Mouse (Mus musculus) forebrain, embryonic 15.5 days (tissue): ENCODE results near the gene 4930568D16Rik. TPM values are rescaled to one million over a fixed set of nuclear protein-coding genes. Genes with fewer than 3 reads are reported as not detected.
A peak's percentile ranks its signal among the peaks of the same experiment; 100 is the strongest.

ENCODE experiments used
- ATAC-seq: fragments of 200-750 bp; cut with Nextera tagmentation; replicated peaks from 2 replicates; pipeline ENCODE4 v1.8.0; 2017; ENCODE audit warnings: mild to moderate bottlenecking, moderate TSS enrichment, moderate library complexity
- H3K27ac ChIP-seq: fragments of 300-500 bp; sonication (generic); replicated peaks from 2 replicates; pipeline ENCODE4 v1.5.1; 2015; ENCODE audit warnings: mild to moderate bottlenecking, inconsistent platforms
- H3K27me3 ChIP-seq: fragments of 300-500 bp; sonication (generic); 2 replicates; pipeline ENCODE4 v1.6.1; 2015; ENCODE audit warnings: inconsistent platforms
- H3K36me3 ChIP-seq: fragments of 300-500 bp; sonication (generic); 2 replicates; pipeline ENCODE4 v1.6.1; 2015; ENCODE audit warnings: mild to moderate bottlenecking, inconsistent platforms
- H3K4me1 ChIP-seq: fragments of 300-500 bp; sonication (generic); 2 replicates; pipeline ENCODE4 v1.6.1; 2015; ENCODE audit warnings: inconsistent platforms
- H3K4me2 ChIP-seq: fragments of 300-500 bp; sonication (generic); replicated peaks from 2 replicates; pipeline ENCODE4 v1.6.1; 2015; ENCODE audit warnings: mild to moderate bottlenecking, inconsistent platforms
- H3K4me3 ChIP-seq: fragments of 300-500 bp; sonication (generic); 2 replicates; pipeline ENCODE4 v1.5.1; 2015; ENCODE audit warnings: mild to moderate bottlenecking, inconsistent platforms
- H3K9ac ChIP-seq: fragments of 300-500 bp; sonication (generic); replicated peaks from 2 replicates; pipeline ENCODE4 v1.6.1; 2015; ENCODE audit warnings: mild to moderate bottlenecking, inconsistent platforms
- H3K9me3 ChIP-seq: fragments of 300-500 bp; sonication (generic); 2 replicates; pipeline ENCODE4 v1.6.1; 2016; ENCODE audit warnings: inconsistent platforms
- WGBS: fragments of 180-500 bp; shearing (Covaris S2); methylation state at CpG from one replicate; pipeline ENCODE4 v1.1.7; 2015; ENCODE audit warnings: mixed read lengths; 5-methylcytosine and 5-hydroxymethylcytosine counted together
- polyA plus RNA-seq: library from polyadenylated mRNA; unstranded; fragments of >200 nt; fragmentation: Nextera tagmentation; extraction: Ambion mirVana; gene quantifications from 2 replicates; pipeline ENCODE4 v1.2.1, GENCODE M21; 2015

The 4930568D16Rik gene
- polyA plus RNA-seq, 1 experiment from 2014 or later: not detected

- 80% methylated on average over 1 of the region's 1 CpGs for WGBS
- no peak overlapping the region for H3K27ac ChIP-seq
- no peaks in the 10 kb centered on the region for H3K27me3 ChIP-seq
- no peak overlapping the region for H3K4me2 ChIP-seq
- no peak overlapping the region for H3K9ac ChIP-seq
- no peaks in the 10 kb centered on the region for H3K36me3 ChIP-seq
- no peak for ATAC-seq
- peaks cover 18% of the 10 kb centered on the region for H3K4me1 ChIP-seq
- H3K4me3 ChIP-seq: no peak overlapping the region
- H3K9me3 ChIP-seq: no peaks in the 10 kb centered on the region
Measured at GRCm38 (mm10) chr2:35338036-35338435, 29.5 kb downstream of the 4930568D16Rik start.

GRCm38 (mm10) chr2:35337419-35337818, 30.1 kb downstream of the 4930568D16Rik start:
- H3K4me2 ChIP-seq: peak overlapping the region; percentile 93
- H3K27me3 ChIP-seq: no peaks in the 10 kb centered on the region
- H3K9ac ChIP-seq: peak overlapping the region; percentile 66
- peak; percentile 10; the same call in 1 of the 2 replicates for ATAC-seq
- H3K4me3 ChIP-seq: peak overlapping the region; percentile 66
- WGBS: 49% methylated on average over 10 of the region's 10 CpGs
- peaks cover 18% of the 10 kb centered on the region for H3K4me1 ChIP-seq
- peak overlapping the region; percentile 57; the same call in 1 of the 2 replicates for H3K27ac ChIP-seq
- no peaks in the 10 kb centered on the region for H3K36me3 ChIP-seq
- H3K9me3 ChIP-seq: no peaks in the 10 kb centered on the region

- WGBS: under 1% methylated on average over 45 of the region's 45 CpGs
- Histone ChIP-seq H3K9me3 (no peaks in the 10 kb centered on the region), H3K36me3 (no peaks in the 10 kb centered on the region), H3K9ac (peak within 1 kb of the TSS; percentile 66), H3K4me3 (peak within 1 kb of the TSS; percentile 66), H3K4me1 (peaks cover 18% of the 10 kb centered on the region), H3K4me2 (peak within 1 kb of the TSS; percentile 93), H3K27ac (peak within 1 kb of the TSS; percentile 57; the same call in 1 of the 2 replicates), H3K27me3 (no peaks in the 10 kb centered on the region)
- ATAC-seq: peak; percentile 98
Measured at GRCm38 (mm10) chr2:35336388-35337280, 30.9 kb downstream of the 4930568D16Rik start, which contains the start of gene Stom. Stom (minus strand) TSS chr2:35336976.

DNA sequence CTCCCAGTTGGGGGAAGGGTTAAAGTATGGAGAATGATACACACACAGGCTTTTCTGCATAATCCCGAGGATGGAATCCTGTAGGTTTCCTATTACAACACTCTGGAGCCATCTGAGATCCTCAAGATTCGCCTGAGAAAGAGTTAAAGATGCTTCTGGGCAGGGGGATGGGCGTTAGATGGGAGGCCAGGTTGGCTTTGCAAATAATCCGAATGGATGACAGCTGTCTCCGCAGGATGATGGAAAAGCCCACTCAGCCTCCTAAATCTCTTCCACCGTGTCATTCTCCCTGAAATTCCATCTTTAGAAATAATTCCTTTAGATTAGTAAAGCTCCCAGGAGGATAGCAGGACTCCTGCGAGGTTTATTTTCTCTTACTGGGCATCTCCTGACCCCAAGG, 31.9 kb downstream of the 4930568D16Rik start:
- H3K27ac ChIP-seq: no peak overlapping the region
- H3K9ac ChIP-seq: no peak overlapping the region
- WGBS: 8% methylated on average over 7 of the region's 7 CpGs

DNA sequence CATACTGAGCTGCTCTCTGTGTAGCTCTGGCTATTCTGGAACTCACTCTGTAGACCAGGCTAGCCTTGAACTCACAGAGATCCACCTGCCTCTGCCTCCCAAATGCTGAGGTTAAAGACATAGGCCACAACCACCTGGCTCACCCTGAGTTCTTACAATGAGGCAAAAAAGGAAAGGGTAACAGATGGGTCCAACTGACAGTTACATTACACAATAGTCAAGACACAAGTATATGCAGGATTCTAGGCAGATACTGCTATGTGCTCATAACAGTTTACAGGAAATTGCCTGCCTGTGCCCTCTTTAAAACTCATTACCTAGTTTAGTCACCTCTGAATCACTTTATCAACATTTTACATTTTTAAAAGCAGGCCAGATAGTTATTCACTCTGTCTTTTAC, 33.9 kb downstream of the 4930568D16Rik start:
- no peak overlapping the region for H3K4me3 ChIP-seq
- H3K36me3 ChIP-seq: no peaks in the 10 kb centered on the region
- no peak overlapping the region for H3K27ac ChIP-seq
- peaks cover 18% of the 10 kb centered on the region for H3K4me1 ChIP-seq
- no peaks in the 10 kb centered on the region for H3K9me3 ChIP-seq
- ATAC-seq: no peak
- H3K4me2 ChIP-seq: no peak overlapping the region
- no peak overlapping the region for H3K9ac ChIP-seq
- H3K27me3 ChIP-seq: no peaks in the 10 kb centered on the region

More for the DNA sequence above, 31.9 kb downstream of the 4930568D16Rik start:
- peaks cover 18% of the 10 kb centered on the region for H3K4me1 ChIP-seq
- H3K4me3 ChIP-seq: peak overlapping the region; percentile 66
- ATAC-seq: no peak
- no peaks in the 10 kb centered on the region for H3K36me3 ChIP-seq
- H3K9me3 ChIP-seq: no peaks in the 10 kb centered on the region
- no peaks in the 10 kb centered on the region for H3K27me3 ChIP-seq
- peak overlapping the region; percentile 93 for H3K4me2 ChIP-seq

DNA sequence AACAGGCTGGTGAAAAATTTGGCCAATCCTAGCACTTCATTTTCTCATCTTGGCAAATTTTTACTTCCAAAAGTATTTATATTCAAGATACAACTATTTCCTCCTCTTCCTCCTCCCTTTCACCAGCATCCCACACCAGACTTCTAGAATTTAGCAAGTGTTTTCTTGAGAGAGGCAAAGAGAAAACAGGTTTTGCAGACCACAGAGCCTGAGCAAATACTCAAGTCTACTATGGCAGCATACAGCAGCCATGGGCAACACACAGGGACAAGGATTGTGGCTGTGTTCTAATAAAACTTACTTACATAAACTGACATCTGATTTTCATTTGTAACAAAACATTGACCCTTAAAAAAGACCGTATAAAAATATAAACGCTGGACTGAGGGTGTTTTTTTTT, 36.3 kb downstream of the 4930568D16Rik start:
- no peaks in the 10 kb centered on the region for H3K9me3 ChIP-seq
- H3K36me3 ChIP-seq: no peaks in the 10 kb centered on the region
- no peaks in the 10 kb centered on the region for H3K27me3 ChIP-seq
- WGBS: 80% methylated on average over 2 of the region's 2 CpGs
- no peak for ATAC-seq
- no peak overlapping the region for H3K9ac ChIP-seq
- no peak overlapping the region for H3K27ac ChIP-seq
- no peak overlapping the region for H3K4me2 ChIP-seq
- H3K4me1 ChIP-seq: peaks cover 8% of the 10 kb centered on the region
- H3K4me3 ChIP-seq: no peak overlapping the region

GRCm38 (mm10) chr2:35329061-35329460, 38.5 kb downstream of the 4930568D16Rik start:
- no peak overlapping the region for H3K9ac ChIP-seq
- 83% methylated on average over 2 of the region's 2 CpGs for WGBS
- H3K36me3 ChIP-seq: no peaks in the 10 kb centered on the region
- no peak overlapping the region for H3K27ac ChIP-seq
- no peak overlapping the region for H3K4me2 ChIP-seq
- no peaks in the 10 kb centered on the region for H3K4me1 ChIP-seq
- no peaks in the 10 kb centered on the region for H3K9me3 ChIP-seq
- H3K27me3 ChIP-seq: no peaks in the 10 kb centered on the region
- no peak overlapping the region for H3K4me3 ChIP-seq
- no peak for ATAC-seq

- H3K9me3 ChIP-seq: no peaks in the 10 kb centered on the region
- no peaks in the 10 kb centered on the region for H3K27me3 ChIP-seq
- peaks cover 2% of the 10 kb centered on the region for H3K4me1 ChIP-seq
- H3K9ac ChIP-seq: no peak overlapping the region
- ATAC-seq: no peak
- no peaks in the 10 kb centered on the region for H3K36me3 ChIP-seq
- no peak overlapping the region for H3K27ac ChIP-seq
- whole genome bisulfite sequencing: 29% methylated on average over 11 of the region's 11 CpGs
- H3K4me2 ChIP-seq: no peak overlapping the region
- H3K4me3 ChIP-seq: no peak overlapping the region
Measured at GRCm38 (mm10) chr2:35328064-35328792, 39.3 kb downstream of the 4930568D16Rik start.

DNA sequence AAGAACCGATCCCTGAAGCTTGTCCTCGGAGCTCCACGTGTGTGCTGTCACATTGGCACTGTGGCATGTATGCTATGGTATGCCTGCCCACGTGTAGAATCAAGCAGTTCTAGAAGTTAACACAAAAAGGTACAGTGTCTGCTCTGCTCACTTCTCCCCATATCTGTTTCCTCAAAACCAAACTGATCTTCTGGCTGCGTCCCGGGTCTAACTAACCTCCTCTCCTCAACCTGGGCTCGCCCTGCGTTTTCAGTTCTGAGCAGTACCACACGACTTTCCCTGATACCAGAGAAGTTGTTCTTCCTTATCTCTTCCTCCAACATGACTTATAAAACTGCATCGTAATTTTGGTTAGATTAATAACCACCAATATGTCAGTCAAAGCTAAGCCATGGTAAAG, 39.9 kb downstream of the 4930568D16Rik start:
- H3K36me3 ChIP-seq: no peaks in the 10 kb centered on the region
- H3K9me3 ChIP-seq: no peaks in the 10 kb centered on the region
- H3K4me3 ChIP-seq: no peak overlapping the region
- H3K4me1 ChIP-seq: peaks cover 9% of the 10 kb centered on the region
- no peak overlapping the region for H3K9ac ChIP-seq
- H3K27me3 ChIP-seq: no peaks in the 10 kb centered on the region
- no peak for ATAC-seq
- 71% methylated on average over 10 of the region's 10 CpGs for WGBS
- H3K4me2 ChIP-seq: no peak overlapping the region
- H3K27ac ChIP-seq: no peak overlapping the region

GRCm38 (mm10) chr2:35326931-35327330, 40.6 kb downstream of the 4930568D16Rik start:
- Histone ChIP-seq H3K4me1 (peaks cover 15% of the 10 kb centered on the region), H3K27ac (no peak overlapping the region), H3K9ac (no peak overlapping the region), H3K9me3 (no peaks in the 10 kb centered on the region), H3K27me3 (no peaks in the 10 kb centered on the region), H3K4me3 (no peak overlapping the region), H3K36me3 (no peaks in the 10 kb centered on the region), H3K4me2 (no peak overlapping the region)
- 75% methylated on average over 1 of the region's 1 CpGs for WGBS
- ATAC-seq: no peak

GRCm38 (mm10) chr2:35325930-35326329, 41.6 kb downstream of the 4930568D16Rik start:
- peaks cover 17% of the 10 kb centered on the region for H3K4me1 ChIP-seq
- no peak for ATAC-seq
- H3K4me2 ChIP-seq: no peak overlapping the region
- WGBS: 64% methylated on average over 10 of the region's 10 CpGs
- no peak overlapping the region for H3K27ac ChIP-seq
- no peak overlapping the region for H3K4me3 ChIP-seq
- no peak overlapping the region for H3K9ac ChIP-seq
- H3K36me3 ChIP-seq: no peaks in the 10 kb centered on the region
- no peaks in the 10 kb centered on the region for H3K9me3 ChIP-seq
- no peaks in the 10 kb centered on the region for H3K27me3 ChIP-seq
